Mouse (Mus musculus): ENCODE results near the gene Atp8b3.

DNA sequence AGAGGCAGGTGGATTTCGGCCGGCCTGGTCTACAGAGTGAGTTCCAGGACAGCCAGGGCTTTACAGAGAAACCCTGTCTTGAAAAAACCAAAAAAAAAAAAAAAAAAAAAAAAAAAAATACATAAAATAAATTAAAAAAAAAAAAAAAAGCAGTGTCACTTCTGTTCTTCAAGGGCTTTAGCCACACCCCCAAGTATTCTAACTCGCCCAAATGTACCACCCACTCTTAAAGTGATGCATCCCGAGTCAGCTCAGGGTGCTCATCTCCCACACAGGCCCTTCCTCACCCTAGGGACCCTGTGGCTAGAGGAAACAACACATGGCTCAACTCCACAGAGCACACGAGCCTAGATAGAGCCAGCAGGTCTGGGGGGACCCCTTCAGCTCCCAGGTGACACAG lies 44.1 kb upstream of the Atp8b3 start:
- TF ChIP-seq TAL1 (conservative IDR thresholded peaks at IDR 0.05; ENCODE audit: low read depth, low read length) (no peak), POLR2AphosphoS5 (IDR thresholded peaks at IDR 0.05; ENCODE audit: insufficient replicate concordance, low read depth, low read length) (no peak), CTCF (IDR thresholded peaks at IDR 0.05; ENCODE audit: low read depth, low read length) (no peak), GATA1 (IDR thresholded peaks at IDR 0.05; ENCODE audit: borderline replicate concordance, low read length) (no peak)
